Mouse (Mus musculus): ENCODE measurements around the gene Gm9964.
"Not testable (repeated sequence)": the region's sequence is repeated elsewhere in the genome, so short reads cannot be mapped to it uniquely, and the experiment has no call there.

Gene Gm9964

DNA sequence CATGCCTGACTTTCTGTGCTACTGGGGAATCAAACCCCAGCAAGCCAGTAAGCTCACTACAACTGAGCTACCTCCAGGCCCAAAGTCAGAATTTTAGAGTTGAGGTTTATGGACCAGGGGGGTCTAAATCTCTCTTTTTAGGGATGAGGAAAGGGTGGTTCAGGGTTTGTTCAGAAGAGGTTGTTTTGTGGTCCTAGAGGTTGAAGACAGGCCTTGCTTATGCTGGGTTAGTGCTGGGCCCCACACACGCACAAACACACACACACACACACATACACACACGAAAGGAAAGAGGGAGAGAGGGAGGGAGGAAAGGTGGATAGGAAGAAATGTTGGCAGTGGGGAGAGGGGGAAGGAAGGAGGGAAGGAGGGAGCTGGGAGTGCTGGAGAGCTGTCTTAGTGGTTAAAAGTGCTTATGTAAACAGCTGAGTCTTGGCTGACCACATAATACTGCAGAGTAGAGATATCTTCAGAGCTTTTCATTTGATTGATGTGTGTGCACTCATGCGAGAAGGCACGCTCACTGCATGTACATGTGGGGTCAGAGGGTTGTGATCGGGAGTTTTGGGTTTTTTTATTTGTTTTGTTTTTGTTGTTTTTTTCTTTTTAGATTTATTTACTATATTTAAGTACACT, at the start of gene Gm9964:
Gene Gm9964 (minus strand): TSS at position 51 of the 636 bp plus-strand sequence.
- no peak for DNase-seq (ENCODE audit: low read depth, low spot score)

DNA sequence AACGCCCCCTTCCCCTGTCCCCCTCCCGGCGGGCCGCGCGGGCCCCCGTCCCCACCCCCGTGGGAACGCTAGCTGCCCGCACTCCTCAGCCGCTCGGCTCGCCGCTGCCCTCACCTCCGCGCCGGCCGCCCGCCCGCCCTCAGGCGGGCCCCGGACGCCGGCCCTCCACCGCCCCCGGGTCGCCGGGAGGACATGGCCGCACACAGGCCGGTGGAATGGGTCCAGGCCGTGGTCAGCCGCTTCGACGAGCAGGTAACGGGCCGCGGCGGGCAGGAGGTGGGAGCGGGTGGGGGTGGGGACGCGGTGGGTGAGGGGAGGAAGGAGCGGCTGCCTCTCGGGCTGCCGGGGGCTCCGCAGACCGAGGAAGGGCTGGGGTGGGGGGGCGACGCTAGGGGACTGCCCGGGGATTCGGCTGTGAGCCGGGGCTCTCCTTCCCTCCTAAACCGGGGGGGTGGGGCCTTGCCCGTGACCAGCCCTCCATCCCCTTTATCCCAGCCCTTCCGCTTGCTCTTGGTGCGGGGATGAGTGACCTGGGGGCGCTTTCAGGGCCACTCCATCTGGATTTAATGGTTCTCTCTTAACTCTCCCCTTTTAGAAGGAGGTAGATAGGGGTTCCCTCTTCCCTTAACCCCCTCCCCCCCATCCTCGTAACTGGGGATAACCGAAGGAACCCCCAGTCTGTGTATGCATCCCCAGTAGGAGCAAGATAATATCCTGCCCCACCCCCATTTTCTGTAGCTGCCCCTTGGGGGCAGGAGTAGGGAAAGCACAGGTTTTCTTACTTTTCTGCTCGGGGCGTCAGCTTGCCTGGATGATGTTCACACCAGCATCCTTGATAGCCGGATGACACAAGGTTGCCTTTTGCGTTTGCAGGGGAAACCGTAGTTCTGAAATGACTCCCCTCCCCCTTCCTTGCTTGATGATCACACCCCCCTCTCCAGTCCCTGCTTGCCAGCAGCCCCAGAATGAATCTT, 43.4 kb upstream of the Gm9964 start:
- peak; percentile 58 for DNase-seq (ENCODE audit: low read depth, low spot score)

DNA sequence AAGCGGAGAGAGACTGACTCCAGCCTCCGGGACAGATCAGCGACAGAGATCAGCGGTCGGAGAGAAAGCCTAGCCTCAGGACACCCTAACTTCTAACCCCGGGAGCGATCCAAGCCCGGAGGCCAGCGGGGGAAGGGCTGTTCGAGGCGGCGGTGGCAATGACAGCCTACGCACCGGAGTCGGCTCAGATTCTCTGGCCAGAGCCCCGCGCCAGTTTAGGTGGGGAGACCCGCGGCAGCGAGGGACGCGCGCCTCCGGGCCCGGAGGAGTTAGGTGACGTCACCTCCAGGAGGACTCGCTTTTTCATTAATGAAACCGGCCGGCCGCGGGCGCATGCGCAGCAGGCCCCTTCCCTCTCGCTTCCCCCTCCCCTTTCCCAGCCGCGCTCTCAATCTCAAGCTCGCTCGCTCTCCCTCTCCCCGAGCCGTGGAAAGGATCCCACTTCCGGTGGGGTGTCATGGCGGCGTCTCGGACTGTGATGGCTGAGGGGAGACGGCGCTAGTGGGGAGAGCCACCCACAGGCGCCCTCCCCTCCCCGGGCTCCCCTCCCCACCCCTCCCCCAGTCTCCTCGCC, 42.6 kb upstream of the Gm9964 start, which contains the start of gene Nf1:
Gene Nf1 (plus strand): TSS at position 460 of the 574 bp plus-strand sequence.
- peak; percentile 92 for DNase-seq (ENCODE audit: low read depth, low spot score)

DNA sequence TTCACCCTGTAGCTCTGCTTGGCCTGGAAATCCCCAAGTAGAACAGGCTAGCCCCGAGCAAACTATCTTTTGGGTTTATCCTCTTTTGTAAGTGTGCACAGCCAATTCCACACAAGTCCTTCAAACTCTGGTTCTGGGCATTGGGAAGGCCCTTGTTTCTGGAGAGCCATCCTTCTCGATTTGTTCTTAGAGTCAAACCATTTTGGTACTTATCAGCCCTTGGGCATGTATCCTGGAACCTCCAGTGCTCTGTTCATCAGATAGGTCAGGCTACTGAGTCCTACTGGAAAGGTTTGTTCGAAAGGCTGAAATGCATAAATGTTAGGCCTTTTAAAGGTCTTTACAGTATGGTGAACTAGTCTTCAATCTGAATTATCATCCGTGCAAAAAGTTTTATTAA, 41.9 kb upstream of the Gm9964 start:
- DNase-seq (ENCODE audit: low read depth, low spot score), result peak; percentile 18

DNA sequence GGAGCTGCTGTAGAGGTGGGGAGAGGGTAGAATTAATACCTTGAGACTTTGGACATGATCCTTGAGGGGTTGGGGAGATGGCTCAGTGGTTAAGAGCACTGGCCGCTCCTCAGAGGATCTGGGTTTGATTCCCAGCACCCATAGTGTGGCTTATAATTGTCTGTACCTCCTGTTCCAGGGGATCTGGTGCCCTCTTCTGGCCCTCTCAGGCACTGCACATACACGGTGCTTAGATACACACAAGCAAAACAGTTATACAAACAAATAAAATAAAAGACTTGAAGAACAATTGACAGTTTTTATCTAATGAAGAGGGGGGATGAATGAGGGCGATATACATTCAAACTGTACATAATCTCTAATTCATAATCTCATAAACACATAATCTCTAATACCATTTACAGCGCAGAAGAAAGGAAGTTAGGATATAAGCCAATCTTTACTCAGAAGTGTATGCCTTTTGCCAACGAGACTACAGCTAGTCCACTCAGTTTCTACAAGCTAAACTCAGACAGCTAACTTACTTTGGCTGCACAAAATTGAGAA, 40.1 kb upstream of the Gm9964 start:
- DNase-seq (ENCODE audit: low read depth, low spot score), result peak; percentile 71

DNA sequence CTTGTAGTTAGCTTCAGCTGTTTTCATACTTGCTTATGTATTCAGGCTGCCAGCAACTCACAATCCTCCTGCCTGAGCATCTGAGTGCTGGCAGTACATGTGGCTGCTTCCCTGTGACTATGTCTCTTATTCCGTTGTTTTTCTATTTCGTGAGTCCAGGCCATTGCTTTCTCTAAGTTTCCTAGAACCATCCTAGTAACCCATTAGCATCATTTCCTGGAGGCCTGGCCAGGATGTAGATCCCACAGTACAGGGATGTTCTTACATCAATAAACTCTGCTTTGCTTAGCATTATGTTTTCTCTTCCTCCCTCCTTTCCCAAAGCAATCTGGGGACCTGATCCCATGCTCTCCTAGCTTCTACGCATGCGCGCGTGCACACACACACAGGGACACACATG, 38.4 kb upstream of the Gm9964 start:
- no peak for DNase-seq (ENCODE audit: low read depth, low spot score)

DNA sequence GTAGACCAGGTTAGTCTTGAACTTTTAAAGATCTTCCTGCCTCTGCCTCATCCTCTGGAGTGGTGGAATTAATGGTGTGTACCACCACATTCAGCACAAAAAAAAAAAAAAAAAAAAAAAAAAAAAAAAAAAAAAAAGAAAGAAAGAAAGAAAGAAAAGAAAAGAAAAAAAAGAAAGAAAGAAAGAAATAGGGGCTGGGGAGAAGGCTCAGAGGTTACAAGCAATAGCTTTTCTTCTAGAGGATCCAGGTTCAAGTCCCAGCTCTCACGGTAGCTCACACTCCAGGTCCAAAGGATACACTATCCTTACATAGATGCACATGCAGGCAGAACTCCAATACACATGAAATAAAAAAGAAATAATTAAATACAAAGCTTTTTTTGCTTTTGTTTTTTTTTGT, 32.9 kb upstream of the Gm9964 start:
- no peak for DNase-seq (ENCODE audit: low read depth, low spot score)

DNA sequence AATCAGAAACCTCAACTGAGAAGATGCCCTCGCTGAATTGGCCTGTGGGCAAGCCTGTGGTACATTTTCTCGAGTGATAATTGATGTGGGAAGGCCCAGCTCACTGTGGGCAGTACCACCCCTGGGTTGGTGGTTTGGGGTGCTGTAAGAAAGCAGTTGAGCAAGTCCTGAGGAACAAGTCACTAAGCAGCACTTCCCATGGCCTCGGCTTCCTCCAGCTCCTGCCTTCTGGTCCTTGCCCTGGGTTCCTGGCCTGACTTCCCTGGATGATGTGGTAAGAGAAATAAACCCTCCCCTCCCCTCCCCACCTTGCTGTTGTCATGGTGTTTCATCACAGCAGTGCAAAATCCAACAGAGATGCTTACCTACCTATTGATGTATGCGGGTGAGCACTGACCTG, 31.4 kb upstream of the Gm9964 start:
- DNase-seq (ENCODE audit: low read depth, low spot score), result no peak

DNA sequence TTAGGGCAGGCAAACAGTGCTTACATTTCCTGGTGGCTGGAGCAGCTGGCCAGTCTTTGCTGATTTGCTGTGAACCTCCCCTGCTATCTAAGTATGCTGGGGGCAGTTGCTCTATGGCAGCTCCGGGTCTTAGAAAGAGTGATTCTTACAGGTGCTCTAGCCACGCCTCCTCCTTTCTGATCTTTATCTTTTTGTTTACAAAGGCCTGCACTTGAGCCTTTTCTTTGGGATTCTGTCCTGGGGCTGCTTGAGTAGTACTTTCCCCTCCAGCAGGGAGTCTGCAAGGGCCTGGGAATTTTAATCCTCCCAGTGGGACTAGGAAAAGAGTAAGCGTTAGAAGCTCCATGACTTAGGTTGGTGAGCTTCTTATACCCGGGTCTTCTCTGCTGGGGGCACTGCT, 30.4 kb upstream of the Gm9964 start:
- no peak for DNase-seq (ENCODE audit: low read depth, low spot score)

DNA sequence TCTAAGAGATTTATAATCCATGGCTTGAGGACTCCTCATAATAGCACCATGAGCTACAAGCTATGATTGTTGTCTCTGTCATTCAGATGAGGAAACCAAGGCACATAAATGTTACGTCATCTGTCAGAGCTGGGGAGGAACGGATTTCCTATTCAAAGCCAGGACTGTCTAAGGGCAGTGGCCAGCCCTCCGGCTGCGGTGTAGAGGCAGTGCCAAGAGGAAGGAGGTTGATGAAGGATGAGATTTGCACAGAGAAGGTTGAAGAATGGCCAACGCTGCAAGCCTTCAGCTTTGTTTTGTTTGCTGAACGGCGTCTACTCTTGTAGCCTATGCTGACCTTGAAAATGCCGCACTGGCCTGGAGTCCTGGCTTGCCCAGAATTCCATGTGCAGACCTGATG, 29.0 kb upstream of the Gm9964 start:
- no peak for DNase-seq (ENCODE audit: low read depth, low spot score)

DNA sequence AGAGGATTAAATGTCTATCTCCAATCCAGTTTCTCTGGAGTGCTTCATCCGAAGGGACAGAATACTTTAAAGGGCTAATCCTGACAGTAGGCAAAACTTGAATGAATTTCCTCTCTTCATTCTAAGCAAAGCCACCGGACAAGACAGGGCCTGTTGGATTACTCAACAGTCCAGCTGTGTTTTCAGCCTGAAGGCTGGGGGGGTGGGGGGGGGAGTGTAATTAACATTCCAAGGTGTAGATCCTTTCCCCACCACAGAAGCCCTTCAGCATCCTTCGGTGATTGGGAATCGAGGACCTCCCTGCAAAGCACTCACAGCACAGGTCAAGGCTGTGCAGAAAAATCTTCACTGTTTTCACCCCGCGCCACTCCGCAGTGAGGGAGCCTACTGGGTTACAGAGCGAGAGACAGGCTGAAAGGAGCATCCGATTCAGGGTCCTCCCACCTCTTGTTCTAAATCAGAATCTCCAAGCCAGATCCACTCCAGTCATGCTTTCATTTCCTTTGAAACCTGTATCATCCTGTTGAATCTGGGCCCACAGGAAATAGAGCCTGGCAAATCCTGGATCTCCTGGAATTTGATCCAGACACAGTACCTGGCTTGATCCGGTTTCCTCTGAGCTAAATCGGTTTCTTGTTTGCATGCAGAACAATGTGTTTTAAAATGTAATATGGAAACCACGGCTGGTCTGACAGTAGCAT, 27.4 kb upstream of the Gm9964 start:
- DNase-seq (ENCODE audit: low read depth, low spot score), result no peak

DNA sequence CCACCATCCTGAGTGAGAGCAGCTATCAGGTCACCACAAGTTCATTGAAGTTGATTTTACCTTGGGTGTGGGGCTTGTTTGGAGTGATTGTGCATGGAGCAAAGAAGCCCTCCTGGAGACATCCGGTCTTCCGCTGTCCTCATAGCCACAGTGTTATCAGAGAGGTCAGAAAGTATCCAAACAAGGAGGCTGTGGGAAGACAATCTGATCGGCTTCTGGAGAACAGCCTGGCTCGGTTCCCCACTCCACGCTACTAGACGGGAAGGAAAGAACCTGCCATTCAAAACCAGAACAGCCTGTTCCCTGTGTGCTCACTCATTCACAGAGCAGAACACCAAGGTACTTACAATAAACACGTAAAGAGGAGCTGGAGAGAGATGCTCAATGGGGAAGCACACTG, 23.1 kb upstream of the Gm9964 start:
- DNase-seq (ENCODE audit: low read depth, low spot score), result no peak

DNA sequence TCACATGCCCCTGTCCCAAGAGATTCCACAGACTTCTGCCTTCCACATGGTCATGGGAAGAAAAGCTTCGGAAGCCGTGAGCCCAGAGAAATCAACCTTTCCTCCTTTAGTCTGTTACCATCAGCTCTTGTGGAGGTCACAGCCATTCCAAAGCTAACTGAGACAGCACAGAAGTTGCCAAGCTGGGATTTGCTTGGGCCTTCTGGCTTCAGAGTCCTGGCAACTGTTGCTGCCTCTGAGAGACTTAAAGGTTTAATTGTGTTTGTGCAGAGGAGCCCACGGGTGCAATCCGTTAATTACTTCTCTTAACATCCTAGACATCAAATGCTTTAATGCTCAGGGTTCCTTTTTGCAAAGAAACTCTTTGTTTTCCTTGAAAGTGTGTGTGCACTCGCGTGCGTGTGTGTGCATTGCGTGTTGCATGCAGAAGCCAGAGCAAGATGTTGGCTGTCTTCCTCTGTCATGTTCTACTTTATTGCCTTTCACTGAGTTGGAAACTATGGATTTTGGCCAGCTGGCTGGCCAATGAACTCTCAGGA, 20.2 kb upstream of the Gm9964 start:
- no peak for DNase-seq (ENCODE audit: low read depth, low spot score)

DNA sequence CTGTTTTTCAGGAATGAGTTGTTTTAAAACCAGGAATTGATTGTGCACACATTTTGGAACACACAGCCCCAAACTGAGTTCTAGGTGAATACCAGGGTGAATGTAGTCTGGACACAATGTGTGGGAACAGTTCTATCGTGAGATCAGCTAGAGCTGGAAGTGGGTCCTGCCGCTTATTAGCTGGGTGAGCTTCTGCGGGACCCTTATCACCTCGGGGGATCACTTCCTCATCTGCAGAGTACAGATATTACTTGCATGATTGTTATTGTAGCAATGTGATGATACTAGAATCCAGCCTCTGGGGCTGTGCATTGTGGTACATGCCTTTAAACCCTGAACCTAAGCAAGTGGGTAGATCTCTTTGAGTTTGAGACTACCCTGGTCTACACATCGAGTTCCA, 13.8 kb upstream of the Gm9964 start:
- no peak for DNase-seq (ENCODE audit: low read depth, low spot score)

DNA sequence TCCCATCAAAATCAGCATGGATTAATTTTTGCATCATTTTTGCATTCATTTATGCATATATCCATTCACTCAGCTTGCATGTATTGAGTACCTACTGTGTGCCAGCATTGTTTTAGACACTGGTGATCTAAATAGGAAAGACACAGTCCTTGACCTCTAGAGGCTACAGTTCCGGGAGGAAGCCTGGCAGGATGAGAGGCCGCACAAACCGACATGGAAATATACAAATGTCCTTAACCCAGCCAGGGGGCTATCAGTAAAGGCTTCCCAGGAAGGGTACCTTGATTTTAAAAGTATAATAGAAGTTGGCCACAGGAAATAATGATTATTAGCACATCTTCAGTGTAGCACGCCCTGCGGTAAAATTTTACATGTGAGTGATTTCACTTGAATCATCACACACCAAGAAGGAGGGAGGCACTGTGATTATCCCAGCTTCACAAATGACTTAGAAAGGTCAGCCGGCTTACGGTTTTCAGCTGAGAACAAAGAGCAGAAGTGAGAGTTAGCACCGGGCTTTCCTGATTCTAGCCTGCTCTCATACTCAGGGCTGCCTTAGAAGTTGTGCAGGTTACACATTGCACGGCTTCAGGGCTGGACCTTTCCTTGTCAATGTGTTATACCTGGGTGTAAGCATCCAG, 11.0 kb upstream of the Gm9964 start:
- DNase-seq (ENCODE audit: low read depth, low spot score), result no peak

DNA sequence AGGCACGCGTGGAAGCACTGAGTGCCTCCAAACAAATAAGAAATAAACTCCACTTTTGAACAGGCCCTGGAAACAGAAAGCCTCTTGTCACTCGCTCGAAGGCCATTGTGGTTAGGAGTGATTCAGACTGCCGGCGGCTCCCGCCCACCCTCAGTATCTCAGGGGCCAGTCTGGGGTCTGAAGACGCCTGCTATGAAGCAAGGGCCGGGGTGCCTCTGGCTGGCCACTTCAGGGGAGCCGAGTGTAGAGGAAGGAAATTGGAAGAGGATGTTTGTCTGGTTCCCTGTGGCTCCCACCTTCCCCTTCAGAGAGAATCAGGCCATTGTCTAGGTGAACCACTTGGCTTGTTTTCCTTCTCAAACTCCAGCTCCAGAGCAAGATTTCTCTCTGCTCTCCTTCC, 10.3 kb upstream of the Gm9964 start:
- peak; percentile 7 for DNase-seq (ENCODE audit: low read depth, low spot score)

DNA sequence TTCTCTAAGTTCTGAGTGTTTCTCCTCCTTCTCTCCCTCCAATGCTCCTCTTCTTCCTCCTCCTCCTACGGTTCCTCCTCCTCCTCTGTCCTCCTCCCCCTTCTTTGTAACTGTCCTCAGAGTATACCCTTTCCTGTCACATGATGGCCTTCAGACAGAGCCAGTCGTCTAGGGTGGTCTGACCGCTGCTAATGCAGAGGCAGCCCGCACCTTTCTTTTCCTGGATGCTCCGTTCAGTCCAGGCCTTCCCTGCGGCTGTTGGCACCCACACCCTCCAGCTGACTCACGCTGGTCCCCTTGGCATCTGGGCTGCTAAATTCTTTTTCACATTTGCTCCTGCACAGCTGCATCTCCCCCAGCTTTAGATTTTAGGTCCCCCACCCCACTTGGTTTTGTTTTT, 9.8 kb upstream of the Gm9964 start:
- DNase-seq (ENCODE audit: low read depth, low spot score), result no peak

DNA sequence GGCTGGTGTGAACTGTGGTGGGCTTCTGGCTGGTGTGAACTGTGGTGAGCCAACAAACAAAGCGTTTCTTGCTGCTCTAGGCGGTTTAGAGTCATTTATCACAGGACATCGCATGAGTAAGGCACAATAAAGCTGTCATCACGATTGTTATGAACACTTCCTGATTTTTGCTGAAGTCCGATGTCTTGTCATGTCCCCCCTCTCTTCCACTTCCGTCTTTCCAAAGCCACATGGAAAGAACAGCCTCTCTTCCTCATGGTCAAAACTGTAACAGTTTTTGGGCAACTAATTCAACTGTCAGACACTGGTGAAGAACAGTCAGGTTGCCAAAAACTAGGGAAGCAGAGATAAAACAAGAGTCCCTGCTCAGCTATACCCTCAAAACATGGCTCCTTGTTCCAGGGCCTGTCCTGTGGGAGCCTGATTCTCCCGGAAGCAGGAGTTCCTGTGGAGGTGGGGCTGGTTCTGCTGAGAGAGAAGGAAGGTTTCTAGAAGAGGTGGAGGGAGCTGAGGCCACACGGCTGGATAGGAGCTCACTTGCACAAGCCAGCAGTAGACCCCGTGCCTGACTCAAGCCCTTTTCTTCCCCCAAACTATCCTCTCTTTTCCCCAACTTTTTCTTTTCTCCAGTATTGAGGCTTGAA, 9.1 kb upstream of the Gm9964 start:
- no peak for DNase-seq (ENCODE audit: low read depth, low spot score)

DNA sequence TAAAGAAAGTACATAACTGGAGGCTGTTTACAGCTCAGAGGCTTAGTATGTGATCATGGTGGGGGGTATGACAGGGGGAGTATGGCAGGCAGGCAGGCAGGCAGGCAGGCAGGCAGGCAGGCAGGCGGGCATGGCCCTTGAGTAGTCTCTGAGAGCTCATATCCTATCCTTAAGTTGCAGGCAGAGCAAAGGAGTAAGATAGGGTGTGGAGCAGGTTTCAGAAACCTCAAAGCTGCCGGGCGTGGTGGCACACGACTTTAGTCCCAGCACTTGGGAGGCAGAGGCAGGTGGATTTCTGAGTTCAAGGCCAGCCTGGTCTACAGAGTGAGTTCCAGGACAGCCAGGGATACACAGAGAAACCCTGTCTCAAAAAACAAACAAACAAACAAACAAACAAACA, 7.5 kb upstream of the Gm9964 start:
- DNase-seq (ENCODE audit: low read depth, low spot score), result not testable (repeated sequence)

DNA sequence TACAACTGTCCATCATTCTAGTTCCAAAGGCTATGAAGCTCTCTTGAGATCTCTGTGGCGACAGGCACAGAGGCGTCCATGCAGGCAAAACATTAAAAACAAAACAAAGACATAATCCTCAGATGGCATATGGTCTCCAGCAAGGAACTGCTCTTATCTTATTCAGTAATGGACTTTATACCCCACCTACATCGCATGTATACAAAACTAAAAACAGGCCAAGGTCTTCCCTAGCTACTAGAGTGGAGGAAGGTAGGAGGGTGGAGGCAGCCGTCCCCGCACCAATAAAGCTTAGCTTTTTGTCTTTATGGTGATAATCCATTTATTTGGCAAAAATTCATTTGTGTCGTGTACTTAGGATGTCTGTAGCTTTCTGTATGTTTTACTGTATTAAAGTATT, 6.4 kb upstream of the Gm9964 start:
- DNase-seq (ENCODE audit: low read depth, low spot score), result no peak
